Mouse (Mus musculus) ovary, adult 18-20 months (tissue): Measurements from ENCODE around the gene Rab20.
"Not testable (repeated sequence)": the region's sequence is repeated elsewhere in the genome, so short reads cannot be mapped to it uniquely, and the experiment has no call there.

Experiments
- DNase-seq: peaks from one replicate; pipeline ENCODE4 v3.0.0; 2022; ENCODE audit warnings: low spot score, mixed read lengths

The Rab20 gene

GRCm38 (mm10) chr8:11479591-11479990 lies 1.1 kb upstream of the Rab20 start:
- DNase-seq: no peak

- DNase-seq: no peak
Measured at GRCm38 (mm10) chr8:11478807-11479527, 457 bp upstream of the Rab20 start.

- DNase-seq: no peak
Measured at GRCm38 (mm10) chr8:11477178-11477553, 1.3 kb downstream of the Rab20 start.

- DNase-seq: peak; percentile 53
Measured at GRCm38 (mm10) chr8:11476338-11477177, 2.0 kb downstream of the Rab20 start.

- DNase-seq: no peak
Measured at GRCm38 (mm10) chr8:11475876-11476275, 2.6 kb downstream of the Rab20 start.

- DNase-seq: no peak
Measured at GRCm38 (mm10) chr8:11475397-11475796, 3.1 kb downstream of the Rab20 start.

GRCm38 (mm10) chr8:11473072-11473471 lies 5.4 kb downstream of the Rab20 start:
- DNase-seq: no peak

- no peak for DNase-seq
Measured at GRCm38 (mm10) chr8:11471309-11471708, 7.2 kb downstream of the Rab20 start.

- no peak for DNase-seq
Measured at GRCm38 (mm10) chr8:11470694-11471093, 7.8 kb downstream of the Rab20 start.

GRCm38 (mm10) chr8:11469095-11469494 lies 9.4 kb downstream of the Rab20 start:
- no peak for DNase-seq

- not testable (repeated sequence) for DNase-seq
Measured at GRCm38 (mm10) chr8:11466528-11466927, 12.0 kb downstream of the Rab20 start.

GRCm38 (mm10) chr8:11465619-11466018 lies 12.9 kb downstream of the Rab20 start:
- DNase-seq: no peak

GRCm38 (mm10) chr8:11464707-11464964 lies 13.9 kb downstream of the Rab20 start:
- DNase-seq: no peak

- no peak for DNase-seq
Measured at GRCm38 (mm10) chr8:11463889-11464706, 14.4 kb downstream of the Rab20 start.

- no peak for DNase-seq
Measured at GRCm38 (mm10) chr8:11463541-11463888, 15.0 kb downstream of the Rab20 start.

- DNase-seq: no peak
Measured at GRCm38 (mm10) chr8:11462641-11463040, 15.9 kb downstream of the Rab20 start.

- no peak for DNase-seq
Measured at GRCm38 (mm10) chr8:11461847-11462246, 16.7 kb downstream of the Rab20 start.

- no peak for DNase-seq
Measured at GRCm38 (mm10) chr8:11460934-11461333, 17.6 kb downstream of the Rab20 start.

GRCm38 (mm10) chr8:11459016-11459415 lies 19.5 kb downstream of the Rab20 start:
- DNase-seq: no peak

- DNase-seq: no peak
Measured at GRCm38 (mm10) chr8:11457981-11458836, 20.3 kb downstream of the Rab20 start.

GRCm38 (mm10) chr8:11457278-11457677 lies 21.2 kb downstream of the Rab20 start:
- DNase-seq: no peak

- no peak for DNase-seq
Measured at GRCm38 (mm10) chr8:11454228-11454627, 24.3 kb downstream of the Rab20 start.
